ENCODE assay signal across 20 mouse cellular contexts in genomic region chr13:31547610-31548009, GRCm38 (mm10). TPM values are rescaled to one million over a fixed set of nuclear protein-coding genes. Genes with fewer than 3 reads are reported as not detected.
DNase-seq lines count a peak whose midpoint lies in the region; ATAC-seq and TF ChIP-seq lines count a peak whose summit lies in the region.
"Had no signal": no experiment of that assay in that cellular context is flagged by ENCODE, and none has a peak within 500 bp of the region (broad histone marks: within the 10 kb centered on the region; RNA-seq: fewer than 3 reads in every experiment).

No protein-coding gene starts in this region.

- TF ChIP-seq CTCF in lung, embryonic 14.5 days (IDR thresholded peaks at IDR 0.05; ENCODE audit: low read depth), result no peak

- no peak overlapping the region for H3K4me3 ChIP-seq in embryonic facial prominence, embryonic 14.5 days (ENCODE audit: low read depth, low read length)
- no peak overlapping the region for H3K4me3 ChIP-seq in embryonic facial prominence, embryonic 10.5 days
- no peak overlapping the region for H3K4me3 ChIP-seq in intestine, embryonic 16.5 days (ENCODE audit: low read length)
- no peak overlapping the region for H3K4me3 ChIP-seq in lung, embryonic 14.5 days (ENCODE audit: low read depth, low read length)
- no peak overlapping the region for H3K4me3 ChIP-seq in hindbrain, embryonic 12.5 days
- H3K4me3 ChIP-seq: forebrain, embryonic 15.5 days; heart, embryonic 15.5 days; left cerebral cortex, adult 2 months; limb, embryonic 12.5 days; megakaryocyte, embryonic 14.5 days had no signal

- peak; percentile 76; the same call in 1 of the 2 replicates for ATAC-seq in embryonic facial prominence, embryonic 14.5 days (ENCODE audit: low read depth)
- peak; percentile 79 for ATAC-seq in intestine, embryonic 16.5 days
- peak; percentile 87 for ATAC-seq in lung, embryonic 14.5 days (ENCODE audit: insufficient read depth)
- no peak for ATAC-seq in frontal cortex, adult (ENCODE audit: low TSS enrichment)
- ATAC-seq in hindbrain, embryonic 12.5 days (ENCODE audit: low FRiP score), result no peak
- ATAC-seq: forebrain, embryonic 15.5 days had no signal

- peak; percentile 50 for DNase-seq in embryonic facial prominence, embryonic 14.5 days (ENCODE audit: low spot score)
- DNase-seq in embryonic facial prominence, embryonic 10.5 days (ENCODE audit: low spot score), result no peak
- peak; percentile 37 for DNase-seq in lung, embryonic 14.5 days
- peak; percentile 40 to 78 for DNase-seq in lung, postnatal 4 days
- DNase-seq in retina, embryonic 14.5 days (ENCODE audit: low spot score), result no peak
- DNase-seq: cerebellum, postnatal 10 days; heart, adult 18-20 months; thymus, postnatal 4 days had no signal

- WGBS in embryonic facial prominence, embryonic 14.5 days, result 78% methylated on average over 9 of the region's 9 CpGs
- 89% methylated on average over 9 of the region's 9 CpGs for WGBS in embryonic facial prominence, embryonic 10.5 days
- 73% methylated on average over 9 of the region's 9 CpGs for WGBS in intestine, embryonic 16.5 days
- 66% methylated on average over 9 of the region's 9 CpGs for WGBS in lung, embryonic 14.5 days
- 88% methylated on average over 9 of the region's 9 CpGs for WGBS in hindbrain, embryonic 12.5 days

- H3K4me2 ChIP-seq in embryonic facial prominence, embryonic 14.5 days (ENCODE audit: low read depth, low read length), result no peak overlapping the region
- H3K4me2 ChIP-seq in intestine, embryonic 16.5 days (ENCODE audit: low read depth, low read length), result no peak overlapping the region
- H3K4me2 ChIP-seq in lung, embryonic 14.5 days, result no peak overlapping the region
- no peak overlapping the region for H3K4me2 ChIP-seq in hindbrain, embryonic 12.5 days (replicated peaks)
- H3K4me2 ChIP-seq: forebrain, embryonic 15.5 days; heart, embryonic 15.5 days; limb, embryonic 12.5 days had no signal

- H3K27ac ChIP-seq in embryonic facial prominence, embryonic 14.5 days (replicated peaks; ENCODE audit: low read depth, low read length), result no peak overlapping the region
- H3K27ac ChIP-seq in embryonic facial prominence, embryonic 10.5 days (replicated peaks), result no peak overlapping the region
- H3K27ac ChIP-seq in intestine, embryonic 16.5 days (ENCODE audit: low read length), result no peak overlapping the region
- H3K27ac ChIP-seq in lung, embryonic 14.5 days (ENCODE audit: low read depth), result no peak overlapping the region
- no peak overlapping the region for H3K27ac ChIP-seq in hindbrain, embryonic 12.5 days
- H3K27ac ChIP-seq: forebrain, embryonic 15.5 days; heart, embryonic 15.5 days; left cerebral cortex, adult 2 months; limb, embryonic 12.5 days had no signal

- H3K36me3 ChIP-seq in embryonic facial prominence, embryonic 14.5 days (ENCODE audit: control insufficient read depth, insufficient read depth, low read length), result no peaks in the 10 kb centered on the region
- H3K36me3 ChIP-seq in embryonic facial prominence, embryonic 10.5 days (replicated peaks), result no peaks in the 10 kb centered on the region
- H3K36me3 ChIP-seq in intestine, embryonic 16.5 days (ENCODE audit: control insufficient read depth, insufficient read depth, low read length), result no peaks in the 10 kb centered on the region
- no peaks in the 10 kb centered on the region for H3K36me3 ChIP-seq in lung, embryonic 14.5 days (ENCODE audit: insufficient read depth)
- H3K36me3 ChIP-seq in hindbrain, embryonic 12.5 days, result no peaks in the 10 kb centered on the region
- H3K36me3 ChIP-seq: forebrain, embryonic 15.5 days; heart, embryonic 15.5 days; limb, embryonic 12.5 days had no signal

- no peaks in the 10 kb centered on the region for H3K4me1 ChIP-seq in embryonic facial prominence, embryonic 14.5 days (ENCODE audit: control insufficient read depth, insufficient read depth, low read length)
- no peaks in the 10 kb centered on the region for H3K4me1 ChIP-seq in embryonic facial prominence, embryonic 10.5 days
- H3K4me1 ChIP-seq in intestine, embryonic 16.5 days (ENCODE audit: control insufficient read depth, insufficient read depth, low read length), result peaks cover 6% of the 10 kb centered on the region; the same call in 1 of the 2 replicates
- H3K4me1 ChIP-seq in lung, embryonic 14.5 days (ENCODE audit: insufficient read depth), result no peaks in the 10 kb centered on the region
- H3K4me1 ChIP-seq in hindbrain, embryonic 12.5 days, result no peaks in the 10 kb centered on the region
- H3K4me1 ChIP-seq: forebrain, embryonic 15.5 days; heart, embryonic 15.5 days; limb, embryonic 12.5 days; megakaryocyte, embryonic 14.5 days had no signal

- no peak overlapping the region for H3K9ac ChIP-seq in embryonic facial prominence, embryonic 14.5 days (ENCODE audit: low read depth, low read length)
- no peak overlapping the region for H3K9ac ChIP-seq in intestine, embryonic 16.5 days (ENCODE audit: low read depth, low read length)
- no peak overlapping the region for H3K9ac ChIP-seq in lung, embryonic 14.5 days
- no peak overlapping the region for H3K9ac ChIP-seq in hindbrain, embryonic 12.5 days
- H3K9ac ChIP-seq: forebrain, embryonic 15.5 days; heart, embryonic 15.5 days; limb, embryonic 12.5 days had no signal

- no peaks in the 10 kb centered on the region for H3K9me3 ChIP-seq in embryonic facial prominence, embryonic 14.5 days (ENCODE audit: control insufficient read depth, low read length)
- no peaks in the 10 kb centered on the region for H3K9me3 ChIP-seq in embryonic facial prominence, embryonic 10.5 days
- no peaks in the 10 kb centered on the region for H3K9me3 ChIP-seq in intestine, embryonic 16.5 days (ENCODE audit: control insufficient read depth, low read length)
- no peaks in the 10 kb centered on the region for H3K9me3 ChIP-seq in lung, embryonic 14.5 days (ENCODE audit: low read depth, low read length)
- H3K9me3 ChIP-seq in hindbrain, embryonic 12.5 days (replicated peaks), result no peaks in the 10 kb centered on the region
- H3K9me3 ChIP-seq: forebrain, embryonic 15.5 days; heart, embryonic 15.5 days; limb, embryonic 12.5 days had no signal

- no peaks in the 10 kb centered on the region for H3K27me3 ChIP-seq in embryonic facial prominence, embryonic 14.5 days (replicated peaks; ENCODE audit: control insufficient read depth, insufficient read depth, low read length)
- no peaks in the 10 kb centered on the region for H3K27me3 ChIP-seq in embryonic facial prominence, embryonic 10.5 days (replicated peaks; ENCODE audit: low read depth, poor library complexity, severe bottlenecking)
- H3K27me3 ChIP-seq in intestine, embryonic 16.5 days (replicated peaks; ENCODE audit: control insufficient read depth, insufficient read depth, low read length), result no peaks in the 10 kb centered on the region
- H3K27me3 ChIP-seq in lung, embryonic 14.5 days (ENCODE audit: insufficient read depth, low read length), result no peaks in the 10 kb centered on the region
- 0 out of 2 replicates have a peak, but pooled peaks cover 2% of the 10 kb centered on the region for H3K27me3 ChIP-seq in hindbrain, embryonic 12.5 days
- H3K27me3 ChIP-seq: forebrain, embryonic 15.5 days; heart, embryonic 15.5 days; limb, embryonic 12.5 days; megakaryocyte, embryonic 14.5 days had no signal

RNA-seq across cellular contexts. Expression of gene Foxq1, which starts 8.3 kb away (rescaled TPM):
- polyA plus RNA-seq in embryonic facial prominence, embryonic 14.5 days (2014; fragmentation: Nextera tagmentation; extraction: Ambion mirVana), result 1.8 and 2.1 TPM in 2 replicates
- polyA plus RNA-seq in embryonic facial prominence, embryonic 10.5 days (2016; fragmentation: Nextera tagmentation; extraction: Ambion mirVana), result 0.52 and 0.70 TPM in 2 replicates
- polyA plus RNA-seq in intestine, embryonic 16.5 days (2015; fragmentation: Nextera tagmentation; extraction: Ambion mirVana), result 1.2 and 1.8 TPM in 2 replicates
- 0.78 and 0.92 TPM in 2 replicates for polyA plus RNA-seq in lung, embryonic 14.5 days (2014; fragmentation: Nextera tagmentation; extraction: Ambion mirVana)
- 2.9 and 3.0 TPM in 2 replicates for polyA plus RNA-seq in hindbrain, embryonic 12.5 days (2016; fragmentation: Nextera tagmentation; extraction: Ambion mirVana)

RNA-seq across cellular contexts. Expression of gene A530084C06Rik, which starts 11.5 kb away (rescaled TPM):
- polyA plus RNA-seq in embryonic facial prominence, embryonic 14.5 days (2014; fragmentation: Nextera tagmentation; extraction: Ambion mirVana), result not detected in 2 replicates
- polyA plus RNA-seq in embryonic facial prominence, embryonic 10.5 days (2016; fragmentation: Nextera tagmentation; extraction: Ambion mirVana), result not detected in 2 replicates
- polyA plus RNA-seq in intestine, embryonic 16.5 days (2015; fragmentation: Nextera tagmentation; extraction: Ambion mirVana), result not detected in 2 replicates
- polyA plus RNA-seq in lung, embryonic 14.5 days (2014; fragmentation: Nextera tagmentation; extraction: Ambion mirVana), result not detected in 2 replicates
- polyA plus RNA-seq in hindbrain, embryonic 12.5 days (2016; fragmentation: Nextera tagmentation; extraction: Ambion mirVana), result not detected in 2 replicates
- polyA plus RNA-seq: forebrain, embryonic 15.5 days; heart, embryonic 15.5 days; intestine, embryonic 14.5 days; kidney, embryonic 16.5 days; neural tube, embryonic 11.5 days; spleen, adult 2 months had no signal

Comparison
In these comparisons a context has a peak if more than half of its experiments do, and no peak if none do; other contexts are left out.
1. DNase-seq: peak in embryonic facial prominence, embryonic 14.5 days (single experiment), lung, embryonic 14.5 days (single experiment) and lung, postnatal 4 days (2 of 2); none in embryonic facial prominence, embryonic 10.5 days (single experiment) and retina, embryonic 14.5 days (single experiment).
2. ATAC-seq: peak in embryonic facial prominence, embryonic 14.5 days (single experiment), intestine, embryonic 16.5 days (single experiment) and lung, embryonic 14.5 days (single experiment); none in frontal cortex, adult (single experiment) and hindbrain, embryonic 12.5 days (single experiment).